Mouse (Mus musculus) heart, adult 8-10 months (tissue): ENCODE data around the gene Rnf151. TPM values are rescaled to one million over a fixed set of nuclear protein-coding genes. Genes with fewer than 3 reads are reported as not detected.
"Not testable (repeated sequence)": the region's sequence is repeated elsewhere in the genome, so short reads cannot be mapped to it uniquely, and the experiment has no call there.

Experiments used
- DNase-seq: peaks from one replicate; pipeline ENCODE4 v3.0.0; 2022; ENCODE audit warnings: low spot score
- total RNA-seq, 4 experiments: library from RNA; stranded (reverse); gene quantifications; 2 replicates each; pipeline ENCODE4 v1.2.4; 2022

The Rnf151 gene
- total RNA-seq, 4 experiments from 2014 or later, result 0.23 TPM; not detected in 3

GRCm38 (mm10) chr17:24732233-24732935, 14.5 kb upstream of the Rnf151 start:
- peak; percentile 63 for DNase-seq

GRCm38 (mm10) chr17:24730787-24731186, 12.9 kb upstream of the Rnf151 start:
- no peak for DNase-seq

- no peak for DNase-seq
Measured at GRCm38 (mm10) chr17:24729067-24729466, 11.2 kb upstream of the Rnf151 start.

- DNase-seq, result no peak
Measured at GRCm38 (mm10) chr17:24728184-24728583, 10.3 kb upstream of the Rnf151 start.

GRCm38 (mm10) chr17:24727618-24728017, 9.8 kb upstream of the Rnf151 start, which contains the start of gene Rpl3l:
TSS of gene Rpl3l (plus strand) at chr17:24727820.
- DNase-seq, result no peak

GRCm38 (mm10) chr17:24725637-24726390, 8.0 kb upstream of the Rnf151 start:
- no peak for DNase-seq

GRCm38 (mm10) chr17:24724184-24724583, 6.3 kb upstream of the Rnf151 start, which contains the start of gene Ndufb10:
TSS of gene Ndufb10 (minus strand) at chr17:24724478.
- peak; percentile 96 for DNase-seq

GRCm38 (mm10) chr17:24723881-24724180, 6.0 kb upstream of the Rnf151 start:
- no peak for DNase-seq

- DNase-seq, result no peak
Measured at GRCm38 (mm10) chr17:24723122-24723880, 5.4 kb upstream of the Rnf151 start.

GRCm38 (mm10) chr17:24722220-24722924, 4.5 kb upstream of the Rnf151 start:
- no peak for DNase-seq

GRCm38 (mm10) chr17:24721383-24721955, 3.6 kb upstream of the Rnf151 start:
- not testable (repeated sequence) for DNase-seq

GRCm38 (mm10) chr17:24720616-24721015, 2.8 kb upstream of the Rnf151 start:
- not testable (repeated sequence) for DNase-seq

GRCm38 (mm10) chr17:24719494-24720222, 1.8 kb upstream of the Rnf151 start:
- DNase-seq, result peak; percentile 97

GRCm38 (mm10) chr17:24718938-24719337, 1.1 kb upstream of the Rnf151 start:
- not testable (repeated sequence) for DNase-seq

GRCm38 (mm10) chr17:24716166-24716682, 1.6 kb downstream of the Rnf151 start:
- no peak for DNase-seq

GRCm38 (mm10) chr17:24715556-24715955, 2.3 kb downstream of the Rnf151 start:
- DNase-seq, result no peak

GRCm38 (mm10) chr17:24708646-24709045, 9.2 kb downstream of the Rnf151 start:
- no peak for DNase-seq

GRCm38 (mm10) chr17:24707801-24708425, 9.9 kb downstream of the Rnf151 start:
- DNase-seq, result no peak

- DNase-seq, result peak; percentile 91
Measured at GRCm38 (mm10) chr17:24706982-24707800, 10.7 kb downstream of the Rnf151 start, which contains the start of gene Tbl3. TSS of gene Tbl3 (minus strand) at chr17:24707660.
